Mouse (Mus musculus) E14TG2a.4 (cell line): Measurements from ENCODE around the gene Coro6.

Experiments used
- CTCF ChIP-seq: conservative IDR thresholded peaks from 2 replicates; pipeline ENCODE4 v1.5.1; 2014; ENCODE audit warnings: low read length
- POU5F1 ChIP-seq: IDR thresholded peaks from 2 replicates; pipeline ENCODE4 v1.6.1; 2014; ENCODE audit warnings: low read length, borderline replicate concordance

- TF ChIP-seq POU5F1 = no peak
- no peak for TF ChIP-seq CTCF
Measured at GRCm38 (mm10) chr11:77519043-77519442, 56.8 kb downstream of the Coro6 start, which contains the start of gene Gm10392.
